Mouse (Mus musculus): ENCODE results near the gene Ntf5. TPM values are rescaled to one million over a fixed set of nuclear protein-coding genes. Genes with fewer than 3 reads are reported as not detected.
"Not testable (repeated sequence)": the region's sequence is repeated elsewhere in the genome, so short reads cannot be mapped to it uniquely, and the experiment has no call there.

The Ntf5 gene
- total and polyA plus RNA-seq, 3 experiments = 0.16 to 0.60 TPM; not detected in 1

DNA sequence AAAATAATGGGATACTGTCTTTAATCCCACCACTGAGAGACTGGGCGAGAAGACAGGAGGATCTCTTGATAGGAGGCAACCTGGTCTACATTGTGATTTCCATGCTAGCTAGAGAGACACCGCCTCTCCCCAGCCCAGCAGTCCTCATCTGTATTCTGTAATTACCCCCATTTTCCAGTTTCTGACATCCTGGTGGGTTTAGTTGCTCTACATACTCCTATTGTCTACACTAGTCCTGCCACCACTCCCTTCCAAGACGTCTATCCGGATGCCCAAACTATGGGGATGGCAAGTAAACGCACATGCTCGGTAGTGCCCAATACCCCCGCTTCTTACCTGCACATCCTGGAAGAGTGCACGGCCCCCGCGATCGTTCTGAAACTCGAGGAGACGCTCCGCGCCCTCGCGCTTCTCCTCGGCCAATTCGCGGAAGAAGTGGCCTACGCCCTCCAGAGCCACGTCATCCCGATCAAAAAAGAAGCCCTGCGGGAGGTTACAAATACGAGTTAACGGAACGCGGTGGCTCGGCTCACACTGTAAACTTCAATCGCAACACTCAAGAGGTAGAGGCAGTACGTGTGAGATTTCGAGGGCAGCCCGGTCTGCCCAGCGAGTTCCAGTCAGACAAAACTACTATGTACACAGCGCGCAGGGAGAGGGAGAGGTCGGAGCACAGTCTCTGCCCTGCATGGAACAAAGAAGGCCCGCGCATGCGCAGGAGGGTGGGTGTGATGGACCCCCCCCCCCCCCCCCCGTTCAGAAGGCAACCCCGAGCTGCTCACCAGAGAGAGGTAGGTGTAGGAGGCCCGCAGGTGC lies 45.5 kb downstream of the Ntf5 start:
- H3K36me3 ChIP-seq (replicated peaks) = peaks cover 90% of the 10 kb centered on the region
- H3K4me3 ChIP-seq (ENCODE audit: low read depth, low read length) = peak overlapping the region; percentile 87
- TF ChIP-seq TAL1 (conservative IDR thresholded peaks at IDR 0.05; ENCODE audit: low read depth, low read length) (no peak), POLR2AphosphoS5 (IDR thresholded peaks at IDR 0.05; ENCODE audit: insufficient replicate concordance, low read depth, low read length) (peak; percentile 88; the same call in 1 of the 2 replicates)
- H3K9me3 ChIP-seq (replicated peaks) = no peaks in the 10 kb centered on the region
- H3K27me3 ChIP-seq (ENCODE audit: insufficient read depth, low read length) = no peaks in the 10 kb centered on the region; the same call in 1 of the 2 replicates
- peaks cover 65% of the 10 kb centered on the region for H3K4me1 ChIP-seq (ENCODE audit: insufficient read depth, low read depth, low read length)
- DNase-seq (ENCODE audit: low spot score) (peak; percentile 51), ATAC-seq (ENCODE audit: extremely low read depth, insufficient number of reproducible peaks, low FRiP score, poor library complexity, severe bottlenecking) (no peak; the same call in 1 of the 2 replicates)

DNA sequence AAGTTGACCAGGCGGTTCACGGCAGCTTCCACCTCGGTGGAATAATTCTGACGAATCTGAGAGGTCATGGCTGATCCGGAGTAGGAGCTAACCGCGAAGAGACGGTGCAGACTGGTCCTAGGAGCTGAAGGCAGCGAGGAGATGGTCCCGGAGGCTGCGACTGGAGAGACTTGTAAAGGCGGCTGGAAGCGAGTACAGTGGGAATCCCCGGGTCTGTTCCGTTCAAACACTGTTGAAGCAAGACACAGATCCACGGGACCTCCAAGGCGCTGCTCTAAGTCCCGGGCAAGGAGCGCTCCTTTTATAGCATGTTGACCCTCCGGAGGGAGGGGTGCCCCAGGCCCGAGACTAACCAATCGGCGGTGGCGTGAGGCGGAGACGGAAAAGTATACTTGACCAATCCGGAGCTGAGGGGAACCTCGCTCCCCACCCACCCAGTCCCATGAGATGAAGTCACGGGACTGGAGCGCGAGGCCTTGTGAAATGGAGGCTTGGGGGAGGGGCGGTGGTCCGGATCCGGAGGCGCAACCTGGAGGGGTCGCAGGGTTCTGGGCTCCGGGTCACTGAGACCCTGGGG lies 46.2 kb downstream of the Ntf5 start, which contains the start of gene Ftl1:
Gene Ftl1, minus strand, starts transcription at position 321 of the 577 bp plus-strand sequence.
- peaks cover 88% of the 10 kb centered on the region for H3K36me3 ChIP-seq (replicated peaks)

DNA sequence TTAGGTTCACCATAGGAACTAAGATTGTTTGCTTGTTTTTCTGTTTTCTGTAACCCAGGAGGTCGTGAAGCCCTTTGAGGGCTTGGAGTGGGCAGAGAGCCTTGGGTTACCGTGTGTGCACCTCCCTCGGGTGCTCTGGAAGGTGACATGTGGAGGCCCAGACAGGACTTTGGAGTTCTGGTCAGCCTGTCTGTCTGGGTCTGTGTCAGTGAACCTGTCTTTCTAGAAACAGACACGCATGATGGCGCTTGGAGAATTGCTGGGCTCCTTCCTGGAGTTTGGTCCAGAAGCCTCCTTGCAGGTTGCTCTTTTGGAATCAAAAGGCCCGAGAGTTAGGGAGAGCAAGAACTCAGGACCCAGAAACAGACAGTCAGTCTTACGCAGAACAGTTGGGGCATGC lies 46.9 kb downstream of the Ntf5 start:
- H3K27me3 ChIP-seq (ENCODE audit: insufficient read depth, low read length) = no peaks in the 10 kb centered on the region
- no peaks in the 10 kb centered on the region for H3K9me3 ChIP-seq (replicated peaks)
- H3K36me3 ChIP-seq (replicated peaks) = peaks cover 88% of the 10 kb centered on the region
- TF ChIP-seq TAL1 (conservative IDR thresholded peaks at IDR 0.05; ENCODE audit: low read depth, low read length) (no peak), GATA1 (IDR thresholded peaks at IDR 0.05; ENCODE audit: borderline replicate concordance, low read length) (no peak), GATA2 (IDR thresholded peaks at IDR 0.05; ENCODE audit: borderline replicate concordance, low read depth, low read length) (no peak), POLR2AphosphoS5 (IDR thresholded peaks at IDR 0.05; ENCODE audit: insufficient replicate concordance, low read depth, low read length) (no peak), CTCF (IDR thresholded peaks at IDR 0.05; ENCODE audit: low read depth, low read length) (no peak)
- peaks cover 69% of the 10 kb centered on the region for H3K4me1 ChIP-seq (ENCODE audit: insufficient read depth, low read depth, low read length)
- DNase-seq (ENCODE audit: low spot score) (no peak), ATAC-seq (ENCODE audit: extremely low read depth, insufficient number of reproducible peaks, low FRiP score, poor library complexity, severe bottlenecking) (no peak)
- H3K4me3 ChIP-seq (ENCODE audit: low read depth, low read length) = peak overlapping the region; percentile 87; the same call in 1 of the 2 replicates

More for the DNA sequence above, 46.2 kb downstream of the Ntf5 start, which contains the start of gene Ftl1:
- not testable (repeated sequence) for H3K9me3 ChIP-seq (replicated peaks); H3K27me3 ChIP-seq (ENCODE audit: insufficient read depth, low read length)
- peak; percentile 99 for DNase-seq (ENCODE audit: low spot score)
- Histone ChIP-seq H3K4me3 (ENCODE audit: low read depth, low read length) (peak within 1 kb of the TSS; percentile 87), H3K4me1 (ENCODE audit: insufficient read depth, low read depth, low read length) (peaks cover 67% of the 10 kb centered on the region)
- peak; percentile 93 for TF ChIP-seq POLR2AphosphoS5 (IDR thresholded peaks at IDR 0.05; ENCODE audit: insufficient replicate concordance, low read depth, low read length)
- ATAC-seq (ENCODE audit: extremely low read depth, insufficient number of reproducible peaks, low FRiP score, poor library complexity, severe bottlenecking) = peak; percentile 79

DNA sequence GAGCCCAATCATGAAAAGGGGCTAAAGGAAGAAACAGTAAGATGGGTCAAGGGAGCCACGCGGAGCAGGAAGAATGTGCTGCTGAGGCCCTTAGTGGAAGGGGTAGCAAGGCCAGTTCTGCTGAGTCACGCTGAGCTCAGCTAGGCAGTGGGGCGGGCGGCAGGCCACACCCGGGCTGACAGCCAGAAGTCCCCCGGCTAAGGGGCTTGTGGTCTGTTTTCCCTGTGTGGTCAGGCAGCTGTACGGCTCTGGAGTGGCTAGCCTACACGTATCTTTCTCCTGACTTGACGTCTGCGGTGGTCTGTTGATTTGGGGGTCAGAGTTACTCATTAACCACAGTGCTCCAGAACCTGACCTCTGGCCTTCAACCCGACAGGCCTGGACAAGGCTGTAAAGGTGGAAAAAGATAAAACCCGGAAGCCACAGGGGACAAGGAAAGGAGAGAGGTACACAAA lies 47.4 kb downstream of the Ntf5 start:
- H3K9me3 ChIP-seq (replicated peaks) = no peaks in the 10 kb centered on the region
- H3K36me3 ChIP-seq (replicated peaks) = peaks cover 88% of the 10 kb centered on the region
- H3K4me3 ChIP-seq (ENCODE audit: low read depth, low read length) = peak overlapping the region; percentile 87
- H3K27me3 ChIP-seq (ENCODE audit: insufficient read depth, low read length) = no peaks in the 10 kb centered on the region
- peak; percentile 40 for ATAC-seq (ENCODE audit: extremely low read depth, insufficient number of reproducible peaks, low FRiP score, poor library complexity, severe bottlenecking)
- TF ChIP-seq GATA2 (IDR thresholded peaks at IDR 0.05; ENCODE audit: borderline replicate concordance, low read depth, low read length) (no peak), GATA1 (IDR thresholded peaks at IDR 0.05; ENCODE audit: borderline replicate concordance, low read length) (no peak), POLR2AphosphoS5 (IDR thresholded peaks at IDR 0.05; ENCODE audit: insufficient replicate concordance, low read depth, low read length) (no peak), CTCF (IDR thresholded peaks at IDR 0.05; ENCODE audit: low read depth, low read length) (no peak), TAL1 (conservative IDR thresholded peaks at IDR 0.05; ENCODE audit: low read depth, low read length) (no peak)
- DNase-seq (ENCODE audit: low spot score) = peak; percentile 85
- peaks cover 71% of the 10 kb centered on the region for H3K4me1 ChIP-seq (ENCODE audit: insufficient read depth, low read depth, low read length)

DNA sequence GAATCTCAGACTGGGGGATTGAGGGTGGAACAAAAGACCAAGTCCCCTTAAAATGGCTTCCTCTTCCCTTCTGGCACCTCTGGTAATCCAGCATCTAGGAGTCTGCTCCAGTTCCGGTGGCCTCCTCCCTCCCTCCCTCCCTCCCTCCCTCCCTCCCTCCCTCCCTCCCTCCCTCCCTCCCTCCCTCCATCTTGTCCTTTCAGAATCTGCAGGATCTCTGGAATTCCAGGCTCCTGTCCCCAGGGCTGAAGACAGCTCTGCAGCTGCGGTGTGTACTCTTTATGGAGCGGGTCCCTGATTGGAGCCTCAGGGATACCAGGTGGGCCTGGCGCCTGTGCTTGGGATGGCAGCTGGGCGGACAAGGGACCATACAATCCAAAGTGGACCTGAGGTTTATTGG lies 47.8 kb downstream of the Ntf5 start:
- ATAC-seq (ENCODE audit: extremely low read depth, insufficient number of reproducible peaks, low FRiP score, poor library complexity, severe bottlenecking) = no peak
- Histone ChIP-seq H3K4me3 (ENCODE audit: low read depth, low read length) (peak overlapping the region; percentile 87; the same call in 1 of the 2 replicates), H3K36me3 (replicated peaks) (peaks cover 86% of the 10 kb centered on the region)

DNA sequence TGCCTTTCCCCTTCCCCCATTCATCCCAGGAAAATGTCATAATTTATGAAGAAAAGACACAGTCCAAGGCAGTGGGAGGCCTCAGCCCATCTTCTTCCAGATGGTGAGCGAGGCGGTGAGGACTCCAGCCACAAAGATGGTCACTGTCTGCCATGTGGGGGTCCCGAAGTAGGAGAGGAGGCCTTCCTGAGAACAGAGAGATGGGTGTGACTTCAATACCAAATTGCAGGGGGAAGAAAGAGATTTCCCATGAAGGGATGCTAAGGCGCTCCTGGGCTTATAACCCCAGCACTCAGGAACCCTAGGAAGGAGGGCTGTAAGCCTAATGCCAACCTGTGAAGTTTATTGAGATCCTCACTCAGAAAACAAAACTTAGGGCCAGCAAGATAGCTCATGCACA lies 48.3 kb downstream of the Ntf5 start:
- DNase-seq (ENCODE audit: low spot score) = no peak
- ATAC-seq (ENCODE audit: extremely low read depth, insufficient number of reproducible peaks, low FRiP score, poor library complexity, severe bottlenecking) = no peak
- Histone ChIP-seq H3K9me3 (replicated peaks) (no peaks in the 10 kb centered on the region), H3K4me3 (ENCODE audit: low read depth, low read length) (peak overlapping the region; percentile 61; the same call in 1 of the 2 replicates), H3K27me3 (ENCODE audit: insufficient read depth, low read length) (no peaks in the 10 kb centered on the region), H3K36me3 (replicated peaks) (peaks cover 82% of the 10 kb centered on the region), H3K4me1 (ENCODE audit: insufficient read depth, low read depth, low read length) (peaks cover 66% of the 10 kb centered on the region)
- TF ChIP-seq GATA1 (IDR thresholded peaks at IDR 0.05; ENCODE audit: borderline replicate concordance, low read length) (no peak), GATA2 (IDR thresholded peaks at IDR 0.05; ENCODE audit: borderline replicate concordance, low read depth, low read length) (no peak), CTCF (IDR thresholded peaks at IDR 0.05; ENCODE audit: low read depth, low read length) (no peak), POLR2AphosphoS5 (IDR thresholded peaks at IDR 0.05; ENCODE audit: insufficient replicate concordance, low read depth, low read length) (no peak), TAL1 (conservative IDR thresholded peaks at IDR 0.05; ENCODE audit: low read depth, low read length) (no peak)

More for the DNA sequence above, 47.8 kb downstream of the Ntf5 start:
- no peak for TF ChIP-seq CTCF (IDR thresholded peaks at IDR 0.05; ENCODE audit: low read depth, low read length)
- TF ChIP-seq GATA2 (IDR thresholded peaks at IDR 0.05; ENCODE audit: borderline replicate concordance, low read depth, low read length) = no peak
- TF ChIP-seq POLR2AphosphoS5 (IDR thresholded peaks at IDR 0.05; ENCODE audit: insufficient replicate concordance, low read depth, low read length) = no peak
- TF ChIP-seq GATA1 (IDR thresholded peaks at IDR 0.05; ENCODE audit: borderline replicate concordance, low read length) = no peak
- no peak for TF ChIP-seq TAL1 (conservative IDR thresholded peaks at IDR 0.05; ENCODE audit: low read depth, low read length)
- Histone ChIP-seq H3K4me1 (ENCODE audit: insufficient read depth, low read depth, low read length) (peaks cover 71% of the 10 kb centered on the region), H3K9me3 (replicated peaks) (no peaks in the 10 kb centered on the region), H3K27me3 (ENCODE audit: insufficient read depth, low read length) (no peaks in the 10 kb centered on the region)
- peak; percentile 44 for DNase-seq (ENCODE audit: low spot score)

Measured in G1E (cell line).